Mouse (Mus musculus) limb, embryonic 12.5 days (tissue): ENCODE data around the gene Ppp1r15b. TPM values are rescaled to one million over a fixed set of nuclear protein-coding genes. Genes with fewer than 3 reads are reported as not detected.
A peak's percentile ranks its signal among the peaks of the same experiment; 100 is the strongest.

Experiments used
- ATAC-seq: fragments of 200-750 bp; cut with Nextera tagmentation; 2 replicates; pipeline ENCODE4 v1.8.0; 2017; ENCODE audit warnings: low read depth, moderate TSS enrichment; ENCODE audit not compliant: insufficient number of reproducible peaks, insufficient read depth, low FRiP score, low TSS enrichment
- H3K27ac ChIP-seq: fragments of 300-500 bp; sonication (generic); 2 replicates; pipeline ENCODE4 v1.5.1; 2016; ENCODE audit warnings: mild to moderate bottlenecking, moderate library complexity
- H3K27me3 ChIP-seq: fragments of 300-500 bp; sonication (generic); 2 replicates; pipeline ENCODE4 v1.6.1; 2016; ENCODE audit warnings: mild to moderate bottlenecking, moderate library complexity
- H3K36me3 ChIP-seq: fragments of 300-500 bp; sonication (generic); 2 replicates; pipeline ENCODE4 v1.6.1; 2016; ENCODE audit warnings: mild to moderate bottlenecking, moderate library complexity
- H3K4me1 ChIP-seq: fragments of 300-500 bp; sonication (generic); replicated peaks from 2 replicates; pipeline ENCODE4 v1.6.1; 2016
- H3K4me2 ChIP-seq: fragments of 300-500 bp; sonication (generic); 2 replicates; pipeline ENCODE4 v1.6.1; 2016; ENCODE audit warnings: mild to moderate bottlenecking, moderate library complexity
- H3K4me3 ChIP-seq: fragments of 300-500 bp; sonication (generic); replicated peaks from 2 replicates; pipeline ENCODE4 v1.5.1; 2016; ENCODE audit warnings: mild to moderate bottlenecking
- H3K9ac ChIP-seq: fragments of 300-500 bp; sonication (generic); replicated peaks from 2 replicates; pipeline ENCODE4 v1.6.1; 2016; ENCODE audit warnings: mild to moderate bottlenecking, moderate library complexity
- H3K9me3 ChIP-seq: fragments of 300-500 bp; sonication (generic); 2 replicates; pipeline ENCODE4 v1.6.1; 2016; ENCODE audit warnings: mild to moderate bottlenecking, moderate library complexity
- WGBS: fragments of 180-500 bp; shearing (Covaris S2); methylation state at CpG from one replicate; pipeline ENCODE4 v1.1.7; 2016; 5-methylcytosine and 5-hydroxymethylcytosine counted together
- polyA plus RNA-seq: library from polyadenylated mRNA; unstranded; fragments of >200 nt; fragmentation: Nextera tagmentation; extraction: Ambion mirVana; gene quantifications from 2 replicates; pipeline ENCODE4 v1.2.1, GENCODE M21; 2016

Ppp1r15b gene
- polyA plus RNA-seq, 1 experiment from 2014 or later: 41.9 TPM

DNA sequence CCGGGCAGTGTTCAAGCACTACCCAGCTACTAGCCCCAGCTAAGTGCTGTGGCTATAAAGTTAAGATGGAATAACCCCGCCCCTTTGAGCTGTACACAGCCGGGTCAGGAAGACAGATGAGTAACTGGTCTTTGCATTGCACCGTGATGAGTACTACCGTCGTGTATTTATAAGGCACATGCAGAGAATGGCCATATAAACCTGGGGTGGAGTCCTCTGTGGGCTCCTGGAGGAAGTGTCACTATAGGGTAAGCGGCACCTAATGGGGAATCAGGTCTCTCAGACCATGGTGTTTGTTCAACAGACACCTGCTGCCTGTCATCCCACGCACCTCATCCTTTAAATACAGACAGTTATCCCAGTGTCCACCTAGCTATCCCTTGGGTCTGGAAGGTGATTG is 32.0 kb downstream of the Ppp1r15b start:
- peaks cover 85% of the 10 kb centered on the region for H3K27me3 ChIP-seq
- peaks cover 18% of the 10 kb centered on the region for H3K4me1 ChIP-seq
- H3K9me3 ChIP-seq: no peaks in the 10 kb centered on the region
- H3K9ac ChIP-seq: no peak overlapping the region
- WGBS: 42% methylated on average over 8 of the region's 8 CpGs
- no peaks in the 10 kb centered on the region for H3K36me3 ChIP-seq
- no peak for ATAC-seq
- H3K4me3 ChIP-seq: 0 out of 2 replicates have a peak overlapping the region, but pooled peaks have one; percentile 56
- no peak overlapping the region for H3K4me2 ChIP-seq
- no peak overlapping the region for H3K27ac ChIP-seq

GRCm38 (mm10) chr1:133163820-133164431 is 33.0 kb downstream of the Ppp1r15b start, which contains the start of gene Plekha6:
Plekha6 (plus strand) TSS chr1:133164210.
- no peaks in the 10 kb centered on the region for H3K36me3 ChIP-seq
- ATAC-seq: no peak
- H3K27ac ChIP-seq: no peak within 1 kb of the TSS
- H3K4me1 ChIP-seq: peaks cover 26% of the 10 kb centered on the region
- peak within 1 kb of the TSS; percentile 56 for H3K4me3 ChIP-seq
- under 1% methylated on average over 67 of the region's 68 CpGs for WGBS
- H3K4me2 ChIP-seq: peak within 1 kb of the TSS; percentile 98
- H3K27me3 ChIP-seq: peaks cover 89% of the 10 kb centered on the region
- peak within 1 kb of the TSS; percentile 65 for H3K9ac ChIP-seq
- no peaks in the 10 kb centered on the region for H3K9me3 ChIP-seq

DNA sequence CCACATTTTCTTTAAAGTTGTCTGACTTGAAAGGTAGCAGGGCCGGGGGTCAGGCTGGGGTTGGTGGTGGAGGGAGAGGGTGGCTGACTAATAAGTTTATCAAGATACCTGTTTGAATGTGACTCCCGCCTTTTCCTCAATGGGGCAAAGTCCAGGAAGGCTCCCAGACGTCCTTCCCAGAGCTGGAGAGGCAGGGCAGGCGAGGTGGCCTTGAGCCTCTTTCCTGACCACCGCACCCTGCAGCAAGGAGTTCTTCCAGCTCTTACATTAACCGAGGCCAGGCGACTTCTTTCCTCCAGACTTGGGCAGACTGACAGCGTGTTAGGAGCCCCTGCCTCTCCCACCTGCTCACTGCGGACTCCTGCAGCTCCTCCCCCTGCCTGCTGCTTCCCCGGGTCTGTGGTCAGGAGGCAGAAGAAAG is 33.7 kb downstream of the Ppp1r15b start:
- no peak for ATAC-seq
- H3K27me3 ChIP-seq: peaks cover 85% of the 10 kb centered on the region
- peaks cover 21% of the 10 kb centered on the region for H3K4me1 ChIP-seq
- peak overlapping the region; percentile 56 for H3K4me3 ChIP-seq
- H3K36me3 ChIP-seq: no peaks in the 10 kb centered on the region
- peak overlapping the region; percentile 65; the same call in 1 of the 2 replicates for H3K9ac ChIP-seq
- no peaks in the 10 kb centered on the region for H3K9me3 ChIP-seq
- WGBS: 3% methylated on average over 10 of the region's 10 CpGs
- no peak overlapping the region for H3K27ac ChIP-seq
- peak overlapping the region; percentile 98 for H3K4me2 ChIP-seq

- H3K27ac ChIP-seq: no peak overlapping the region
- no peaks in the 10 kb centered on the region for H3K36me3 ChIP-seq
- H3K9me3 ChIP-seq: no peaks in the 10 kb centered on the region
- ATAC-seq: no peak
- H3K4me2 ChIP-seq: no peak overlapping the region
- WGBS: 28% methylated on average over 11 of the region's 11 CpGs
- peak overlapping the region; percentile 56; the same call in 1 of the 2 replicates for H3K4me3 ChIP-seq
- H3K4me1 ChIP-seq: peaks cover 21% of the 10 kb centered on the region
- peaks cover 86% of the 10 kb centered on the region for H3K27me3 ChIP-seq
- no peak overlapping the region for H3K9ac ChIP-seq
Measured at GRCm38 (mm10) chr1:133165111-133165510, 34.2 kb downstream of the Ppp1r15b start.

GRCm38 (mm10) chr1:133168318-133169060 is 37.5 kb downstream of the Ppp1r15b start:
- peak overlapping the region; percentile 36 for H3K4me2 ChIP-seq
- peaks cover 21% of the 10 kb centered on the region for H3K4me1 ChIP-seq
- WGBS: 46% methylated on average over 19 of the region's 19 CpGs
- H3K27me3 ChIP-seq: peaks cover 71% of the 10 kb centered on the region
- H3K9ac ChIP-seq: no peak overlapping the region
- no peaks in the 10 kb centered on the region for H3K9me3 ChIP-seq
- no peak overlapping the region for H3K4me3 ChIP-seq
- H3K27ac ChIP-seq: no peak overlapping the region
- no peaks in the 10 kb centered on the region for H3K36me3 ChIP-seq
- ATAC-seq: no peak

DNA sequence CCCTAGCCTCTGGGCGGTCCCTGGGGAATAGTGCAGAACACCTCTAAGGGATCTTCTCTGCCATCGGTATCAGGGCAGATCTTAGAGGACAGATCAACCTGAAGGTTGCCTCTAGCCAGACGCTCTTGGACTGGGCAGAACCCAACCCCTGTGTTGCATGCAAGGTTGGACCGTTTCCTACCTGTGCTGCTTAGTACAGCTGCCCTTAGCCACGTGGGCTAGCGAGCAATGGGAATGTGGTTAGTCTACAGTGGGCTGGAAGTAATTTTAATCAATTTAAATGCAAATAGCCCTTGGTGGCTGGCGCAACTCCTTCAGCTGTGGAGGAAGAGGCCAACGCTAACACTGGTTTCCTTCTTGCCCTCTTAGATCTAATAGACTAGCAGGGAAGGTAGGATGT is 39.3 kb downstream of the Ppp1r15b start:
- peaks cover 7% of the 10 kb centered on the region; the same call in 1 of the 2 replicates for H3K4me1 ChIP-seq
- no peaks in the 10 kb centered on the region for H3K36me3 ChIP-seq
- peaks cover 54% of the 10 kb centered on the region for H3K27me3 ChIP-seq
- H3K9ac ChIP-seq: no peak overlapping the region
- no peak overlapping the region for H3K27ac ChIP-seq
- WGBS: 74% methylated on average over 8 of the region's 8 CpGs
- H3K9me3 ChIP-seq: no peaks in the 10 kb centered on the region
- ATAC-seq: no peak
- H3K4me2 ChIP-seq: no peak overlapping the region
- H3K4me3 ChIP-seq: no peak overlapping the region

DNA sequence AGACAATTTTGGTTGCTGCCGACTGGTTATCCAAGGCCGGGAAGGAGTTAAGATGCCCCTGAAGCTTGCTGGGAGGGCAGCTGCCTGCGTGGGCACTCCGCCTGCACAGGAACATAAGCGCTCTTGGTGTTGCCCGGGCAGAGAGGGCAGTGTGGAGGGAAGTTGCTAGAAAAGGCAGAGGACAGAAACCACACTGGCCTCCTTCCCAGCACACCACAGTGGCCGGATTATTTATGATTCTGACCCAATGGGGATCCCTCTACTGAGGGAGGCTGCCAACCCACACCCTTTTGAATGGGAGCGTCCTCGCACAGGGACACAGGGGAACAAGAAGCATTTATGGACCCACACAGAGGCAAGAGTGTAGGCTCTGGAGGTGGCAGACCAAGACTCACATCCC is 40.4 kb downstream of the Ppp1r15b start:
- no peak overlapping the region for H3K4me2 ChIP-seq
- no peaks in the 10 kb centered on the region for H3K36me3 ChIP-seq
- WGBS: 86% methylated on average over 9 of the region's 9 CpGs
- peaks cover 45% of the 10 kb centered on the region for H3K27me3 ChIP-seq
- peaks cover 7% of the 10 kb centered on the region; the same call in 1 of the 2 replicates for H3K4me1 ChIP-seq
- no peak overlapping the region for H3K27ac ChIP-seq
- H3K9ac ChIP-seq: no peak overlapping the region
- H3K9me3 ChIP-seq: no peaks in the 10 kb centered on the region
- H3K4me3 ChIP-seq: no peak overlapping the region
- ATAC-seq: no peak

DNA sequence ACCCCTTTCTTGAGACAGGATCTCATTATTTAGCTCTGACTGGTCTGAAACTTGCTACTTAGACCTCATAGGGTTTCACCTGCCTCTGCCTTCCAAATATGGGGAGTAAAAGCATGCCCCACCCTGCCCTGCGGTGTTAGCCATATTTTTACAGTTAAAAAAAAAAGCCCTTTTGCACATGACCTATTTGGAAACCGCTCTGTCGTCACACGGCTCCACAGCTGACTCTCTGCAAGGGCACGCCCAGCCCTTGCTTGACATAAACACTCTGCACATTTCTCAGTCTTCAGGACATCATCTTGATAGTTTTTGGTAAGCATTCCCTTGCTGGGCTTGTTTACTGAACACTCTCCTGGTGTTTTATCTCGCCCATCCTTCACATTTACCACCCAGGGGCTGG is 44.2 kb downstream of the Ppp1r15b start:
- H3K27me3 ChIP-seq: peaks cover 34% of the 10 kb centered on the region
- no peaks in the 10 kb centered on the region for H3K4me1 ChIP-seq
- no peak for ATAC-seq
- H3K9me3 ChIP-seq: no peaks in the 10 kb centered on the region
- H3K36me3 ChIP-seq: no peaks in the 10 kb centered on the region
- H3K9ac ChIP-seq: no peak overlapping the region
- no peak overlapping the region for H3K27ac ChIP-seq
- no peak overlapping the region for H3K4me2 ChIP-seq
- no peak overlapping the region for H3K4me3 ChIP-seq
- WGBS: 71% methylated on average over 6 of the region's 6 CpGs

DNA sequence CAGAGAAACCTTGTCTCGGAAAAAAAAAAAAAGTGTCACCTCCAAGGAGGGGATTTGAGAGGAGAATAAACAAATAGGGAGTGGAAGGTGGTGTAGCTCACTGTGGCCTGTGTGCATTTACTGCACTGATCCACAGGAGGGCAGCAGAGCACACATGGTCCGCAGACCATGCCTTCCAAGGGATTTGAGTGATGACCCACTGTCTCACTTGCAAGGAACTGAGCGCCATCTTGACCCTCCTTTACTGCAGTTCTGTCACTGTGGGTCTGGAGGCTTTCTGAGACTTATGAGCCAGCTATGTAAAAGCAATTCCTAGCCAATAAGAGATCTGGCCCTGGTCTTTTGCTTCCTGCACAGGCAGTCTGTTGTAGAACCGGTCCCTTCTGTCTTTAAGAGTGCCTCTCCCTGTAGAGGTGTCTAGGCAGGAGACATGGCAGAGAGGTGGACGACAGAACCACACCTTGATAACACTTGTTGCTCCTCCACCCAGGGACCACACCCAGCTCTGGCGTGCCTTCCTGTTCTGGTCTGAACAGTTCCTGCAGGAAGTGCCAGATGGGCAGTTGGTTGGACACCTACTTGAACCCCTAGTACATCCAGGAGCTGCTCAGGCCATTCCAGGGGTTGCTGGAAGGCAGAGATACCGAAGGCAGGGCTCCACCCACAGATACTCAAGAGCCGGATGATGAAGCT is 46.7 kb downstream of the Ppp1r15b start:
- Histone ChIP-seq H3K9ac (no peak overlapping the region), H3K36me3 (no peaks in the 10 kb centered on the region), H3K27ac (no peak overlapping the region), H3K4me1 (peaks cover 14% of the 10 kb centered on the region), H3K4me2 (no peak overlapping the region), H3K4me3 (no peak overlapping the region), H3K27me3 (peaks cover 33% of the 10 kb centered on the region), H3K9me3 (no peaks in the 10 kb centered on the region)
- ATAC-seq: no peak
- WGBS: 53% methylated on average over 8 of the region's 8 CpGs

DNA sequence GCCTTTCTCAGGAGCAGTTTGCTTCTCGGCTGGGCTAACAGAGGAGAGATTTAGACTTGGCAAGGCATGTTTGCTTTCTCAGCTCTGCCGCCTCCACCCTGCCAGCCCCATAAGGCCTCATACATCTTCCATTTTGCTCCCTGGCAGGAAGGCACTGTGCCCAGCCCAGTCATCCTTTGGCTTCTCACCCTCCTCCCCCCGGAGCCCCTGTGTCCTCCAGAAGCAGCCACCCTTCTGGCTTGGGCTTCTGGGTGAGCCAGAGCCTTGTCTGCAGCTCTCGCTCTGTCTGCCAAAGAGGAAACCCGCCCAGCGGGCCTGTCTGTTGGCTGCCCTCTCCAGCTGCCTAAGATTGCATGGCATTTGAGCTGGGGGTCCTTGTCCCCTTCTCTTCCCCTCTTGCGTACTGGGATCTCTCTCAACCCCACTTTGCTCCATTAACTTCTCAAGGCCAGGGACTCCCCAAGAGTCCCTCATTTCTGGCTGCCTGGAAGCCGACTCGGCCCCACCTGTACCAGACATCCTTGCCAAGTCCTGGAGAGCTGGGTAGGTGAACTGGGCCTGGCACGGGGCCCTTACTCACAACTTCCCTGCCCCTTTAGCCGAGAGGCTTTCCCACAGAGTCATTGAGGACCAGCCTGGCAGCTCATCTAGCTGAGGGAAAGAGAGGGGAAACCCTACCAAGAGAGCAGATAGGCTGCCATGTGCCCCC is 47.9 kb downstream of the Ppp1r15b start:
- Histone ChIP-seq H3K36me3 (no peaks in the 10 kb centered on the region), H3K9me3 (no peaks in the 10 kb centered on the region), H3K4me3 (no peak overlapping the region), H3K27me3 (peaks cover 45% of the 10 kb centered on the region), H3K4me1 (peaks cover 24% of the 10 kb centered on the region), H3K27ac (no peak overlapping the region), H3K9ac (no peak overlapping the region), H3K4me2 (no peak overlapping the region)
- ATAC-seq: no peak
- 80% methylated on average over 11 of the region's 11 CpGs for WGBS
